Mouse (Mus musculus): Measurements from ENCODE around the gene Rtn4rl1. TPM values are rescaled to one million over a fixed set of nuclear protein-coding genes. Genes with fewer than 3 reads are reported as not detected.

The Rtn4rl1 gene
- polyA plus RNA-seq, 1 experiment: 23.3 TPM

GRCm38 (mm10) chr11:75296406-75297005 is 102.9 kb downstream of the Rtn4rl1 start:
- DNase-seq (ENCODE audit: low spot score): no peak

DNA sequence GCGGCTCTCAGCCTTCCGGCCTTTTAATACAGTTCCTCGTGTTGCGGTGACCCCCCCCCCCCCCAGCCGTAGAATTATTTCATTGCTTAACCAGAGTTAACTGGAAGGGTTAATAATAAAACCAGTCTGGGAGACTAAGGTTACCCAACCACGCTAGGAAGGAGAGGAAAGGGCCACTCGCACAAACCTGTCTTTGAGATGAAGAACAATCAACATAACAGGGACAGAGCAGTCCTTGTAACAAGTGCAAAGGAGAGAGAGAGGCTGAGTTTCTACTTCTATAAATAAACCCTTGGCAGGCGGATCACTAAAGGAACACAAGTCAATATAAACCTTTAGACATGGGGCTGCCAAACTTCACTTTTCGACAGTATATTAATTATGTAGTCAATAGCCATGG is 104.0 kb downstream of the Rtn4rl1 start:
- DNase-seq (ENCODE audit: low spot score): no peak

DNA sequence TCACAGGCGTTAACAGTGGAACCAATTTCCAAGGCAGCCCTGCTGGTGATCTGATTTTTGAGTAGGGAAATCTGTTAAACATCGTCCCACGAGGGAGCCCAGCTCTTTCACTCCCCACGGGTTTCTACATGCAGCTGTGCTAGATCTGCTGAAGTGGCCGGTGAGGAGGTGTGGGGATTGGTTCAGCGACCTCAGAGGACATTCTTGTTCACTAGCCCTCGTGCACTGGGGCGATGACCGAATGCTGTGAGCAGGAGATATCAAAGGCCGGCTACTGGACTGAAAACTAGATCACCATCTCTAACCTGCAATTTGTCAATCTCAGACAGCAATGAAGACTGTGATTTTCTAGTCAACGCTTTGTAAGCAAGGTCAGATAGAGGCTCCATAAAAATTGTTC is 104.9 kb downstream of the Rtn4rl1 start:
- no peak for DNase-seq (ENCODE audit: low spot score)

DNA sequence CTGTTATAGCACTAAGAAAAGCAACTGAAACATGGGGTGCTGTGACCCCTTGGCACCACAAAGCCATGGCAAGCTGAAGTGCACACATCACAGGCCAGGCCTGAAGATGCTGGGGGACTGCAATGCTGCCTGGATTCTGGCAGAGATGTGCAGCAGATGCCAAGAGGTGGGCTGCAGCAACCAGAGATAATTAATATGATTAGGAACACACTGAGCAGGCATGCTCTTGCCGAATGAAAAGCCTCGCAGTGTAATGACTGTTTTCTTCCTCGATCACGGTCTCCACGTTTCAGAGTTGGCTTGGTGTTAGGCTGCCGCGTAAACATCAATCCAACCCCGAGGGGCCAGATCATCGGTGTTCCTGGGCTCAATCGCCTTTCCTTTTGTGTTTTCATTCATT is 106.2 kb downstream of the Rtn4rl1 start:
- DNase-seq (ENCODE audit: low spot score): no peak

DNA sequence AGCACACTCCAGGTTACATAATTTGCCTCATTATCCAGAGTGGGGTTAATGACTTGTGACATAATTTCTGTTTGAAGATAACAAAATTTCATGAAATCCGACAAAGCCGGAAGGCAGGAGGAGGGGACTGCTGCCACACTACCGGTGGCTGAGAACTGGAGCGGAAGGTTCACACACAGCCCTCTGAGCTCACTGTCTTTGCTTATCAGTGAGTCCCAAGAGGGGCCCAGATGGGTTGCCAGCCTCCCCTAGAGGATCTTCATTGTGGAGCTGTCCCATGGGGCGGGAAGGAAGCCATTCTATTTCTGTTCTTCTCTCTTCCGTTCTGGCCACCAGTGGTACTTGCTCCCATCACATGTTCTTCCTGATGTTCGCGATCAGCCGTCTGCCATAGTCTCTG is 107.4 kb downstream of the Rtn4rl1 start:
- no peak for DNase-seq (ENCODE audit: low spot score)

GRCm38 (mm10) chr11:75304797-75305196 is 111.2 kb downstream of the Rtn4rl1 start:
- no peak for DNase-seq (ENCODE audit: low spot score)

- no peak for DNase-seq (ENCODE audit: low spot score)
Observed at GRCm38 (mm10) chr11:75308650-75309049, 115.1 kb downstream of the Rtn4rl1 start.

- no peak for DNase-seq (ENCODE audit: low spot score)
Observed at GRCm38 (mm10) chr11:75310813-75311212, 117.2 kb downstream of the Rtn4rl1 start.

GRCm38 (mm10) chr11:75311751-75312150 is 118.2 kb downstream of the Rtn4rl1 start:
- no peak for DNase-seq (ENCODE audit: low spot score)

DNA sequence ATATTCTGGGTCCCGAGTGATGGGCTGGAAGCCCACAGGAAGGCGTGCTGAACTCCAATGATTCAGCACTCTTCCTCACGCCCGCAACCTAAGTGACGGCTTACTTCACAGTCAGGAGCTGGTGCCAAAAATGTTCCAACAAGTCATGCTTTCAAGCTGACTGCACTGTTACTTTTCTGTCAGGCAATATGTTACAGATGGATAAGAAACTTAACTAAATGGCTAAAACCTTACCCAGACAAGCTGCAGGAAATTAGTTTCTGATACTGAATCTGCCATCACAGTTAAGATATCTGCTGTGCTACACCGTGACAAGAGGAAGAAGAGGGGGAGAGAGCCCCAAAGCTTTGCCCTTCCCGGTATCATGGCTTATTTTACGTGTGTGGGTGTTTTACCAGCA is 120.3 kb downstream of the Rtn4rl1 start:
- DNase-seq (ENCODE audit: low spot score): no peak

Other genes with a start within 250 kb of the Rtn4rl1 start
- gene Hic1, start 24.3 kb upstream of the Rtn4rl1 start, polyA plus RNA-seq (2012; rRNA removed): 16.9 and 20.7 TPM in 2 replicates
- gene Ovca2, start 14.9 kb upstream of the Rtn4rl1 start, polyA plus RNA-seq (2012; rRNA removed): 16.0 and 19.9 TPM in 2 replicates
- 20.1 and 26.6 TPM in 2 replicates for gene Dph1, start 2.5 kb upstream of the Rtn4rl1 start, polyA plus RNA-seq (2012; rRNA removed)
- gene Rpa1, start 154.5 kb downstream of the Rtn4rl1 start, polyA plus RNA-seq (2012; rRNA removed): 55.4 and 72.0 TPM in 2 replicates
- 6.7 and 6.8 TPM in 2 replicates for gene Smyd4, start 154.7 kb downstream of the Rtn4rl1 start, polyA plus RNA-seq (2012; rRNA removed)
- 85.3 and 147 TPM in 2 replicates for gene Serpinf1, start 228.9 kb downstream of the Rtn4rl1 start, polyA plus RNA-seq (2012; rRNA removed)
- gene Serpinf2, start 245.8 kb downstream of the Rtn4rl1 start, polyA plus RNA-seq (2012; rRNA removed): 0.07 and 0.14 TPM in 2 replicates